Mouse (Mus musculus) MEL (cell line): Measurements from ENCODE around the gene Traf3. TPM values are rescaled to one million over a fixed set of nuclear protein-coding genes. Genes with fewer than 3 reads are reported as not detected.
A peak's percentile ranks its signal among the peaks of the same experiment; 100 is the strongest.

Source experiments
- DNase-seq: peaks from one replicate; pipeline ENCODE4 v3.0.0; 2011; ENCODE audit warnings: low read depth, low spot score
- H3K27ac ChIP-seq: 2 replicates; pipeline ENCODE4 v1.5.1; 2012; ENCODE audit warnings: low read depth, mild to moderate bottlenecking, control low read depth, low read length, moderate library complexity; ENCODE audit not compliant: control insufficient read depth
- H3K27me3 ChIP-seq, 2 experiments: fragments of 150-350 bp in 1 of 2; sonication (generic) in 1 of 2; 2 replicates each; pipeline ENCODE4 v1.6.1; 2012; ENCODE audit warnings: low read length in 2 of 2, mild to moderate bottlenecking in 2 of 2, improper control_type of control experiment in 1 of 2, moderate library complexity in 1 of 2; ENCODE audit not compliant: insufficient read depth in 2 of 2, control insufficient read depth in 1 of 2
- H3K36me3 ChIP-seq, 2 experiments: 2 replicates each; pipeline ENCODE4 v1.6.1; 2012 to 2014; ENCODE audit warnings: low read length in 2 of 2, improper control_type of control experiment in 1 of 2, inconsistent platforms in 1 of 2, mild to moderate bottlenecking in 1 of 2; ENCODE audit not compliant: insufficient read depth in 2 of 2, control insufficient read depth in 1 of 2
- H3K4me1 ChIP-seq, 2 experiments: fragments of 150-350 bp in 1 of 2; sonication (generic) in 1 of 2; 2 replicates each; pipeline ENCODE4 v1.6.1; 2012; ENCODE audit warnings: low read length in 2 of 2, improper control_type of control experiment in 1 of 2, mild to moderate bottlenecking in 1 of 2; ENCODE audit not compliant: insufficient read depth in 2 of 2, control insufficient read depth in 1 of 2
- H3K4me3 ChIP-seq, 2 experiments: fragments of 150-350 bp in 1 of 2; sonication (generic) in 1 of 2; 2 replicates each; pipeline ENCODE4 v1.5.1; 2012; ENCODE audit warnings: low read depth in 2 of 2, low read length in 2 of 2, mild to moderate bottlenecking in 2 of 2, moderate library complexity in 2 of 2, control low read depth in 1 of 2, improper control_type of control experiment in 1 of 2; ENCODE audit not compliant: control insufficient read depth in 1 of 2, insufficient read depth in 1 of 2
- H3K79me2 ChIP-seq: 2 replicates; pipeline ENCODE4 v1.6.1; 2012; ENCODE audit warnings: mild to moderate bottlenecking, low read length, moderate library complexity; ENCODE audit not compliant: control insufficient read depth, poor library complexity, insufficient read depth
- H3K9ac ChIP-seq: 2 replicates; pipeline ENCODE4 v1.6.1; 2012; ENCODE audit warnings: low read depth, mild to moderate bottlenecking, control low read depth, low read length, moderate library complexity; ENCODE audit not compliant: control insufficient read depth, poor library complexity, severe bottlenecking
- H3K9me3 ChIP-seq: fragments of 150-350 bp; sonication (generic); replicated peaks from 2 replicates; pipeline ENCODE4 v1.6.1; 2012; ENCODE audit warnings: mild to moderate bottlenecking, low read length, improper control_type of control experiment, moderate library complexity; ENCODE audit not compliant: insufficient read depth
- CHD1 ChIP-seq: IDR thresholded peaks from 2 replicates; pipeline ENCODE4 v1.6.1; 2012; ENCODE audit warnings: low read depth, mild to moderate bottlenecking, inconsistent platforms, low read length, improper control_type of control experiment
- CTCF ChIP-seq, 3 experiments: IDR thresholded peaks in 2 of 3; conservative IDR thresholded peaks in 1 of 3; 2 replicates each; pipeline ENCODE4 v1.5.1; 2011 to 2012; ENCODE audit warnings: low read length in 3 of 3, low read depth in 2 of 3, mild to moderate bottlenecking in 2 of 3, improper control_type of control experiment in 1 of 3, inconsistent platforms in 1 of 3, mixed read lengths in 1 of 3, moderate library complexity in 1 of 3; ENCODE audit not compliant: control insufficient read depth in 1 of 3, insufficient read depth in 1 of 3, poor library complexity in 1 of 3, severe bottlenecking in 1 of 3
- E2F4 ChIP-seq: IDR thresholded peaks from 2 replicates; pipeline ENCODE4 v1.6.1; 2011; ENCODE audit warnings: low read depth, low read length, improper control_type of control experiment, borderline replicate concordance
- GATA1 ChIP-seq: IDR thresholded peaks from 2 replicates; pipeline ENCODE4 v1.6.1; 2011; ENCODE audit warnings: low read depth, low read length, improper control_type of control experiment
- JUND ChIP-seq: IDR thresholded peaks from 2 replicates; pipeline ENCODE4 v1.6.1; 2011; ENCODE audit warnings: low read depth, mild to moderate bottlenecking, improper control_type of control experiment, low read length
- MAFK ChIP-seq: IDR thresholded peaks from 2 replicates; pipeline ENCODE4 v1.6.1; 2011; ENCODE audit warnings: low read depth, mild to moderate bottlenecking, low read length, improper control_type of control experiment, borderline replicate concordance
- MYB ChIP-seq: IDR thresholded peaks from 2 replicates; pipeline ENCODE4 v1.6.1; 2011; ENCODE audit warnings: mild to moderate bottlenecking, low read depth, low read length, improper control_type of control experiment
- MYC ChIP-seq: IDR thresholded peaks from 2 replicates; pipeline ENCODE4 v1.6.1; 2011; ENCODE audit warnings: low read depth, mild to moderate bottlenecking, low read length, improper control_type of control experiment, moderate library complexity
- NELFE ChIP-seq: IDR thresholded peaks from 2 replicates; pipeline ENCODE4 v1.6.1; 2011; ENCODE audit warnings: low read depth, low read length, improper control_type of control experiment
- POLR2A ChIP-seq, 2 experiments: IDR thresholded peaks; 2 replicates each; pipeline ENCODE4 v1.6.1; 2011 to 2012; ENCODE audit warnings: low read length in 2 of 2, mild to moderate bottlenecking in 2 of 2, control low read depth in 1 of 2, improper control_type of control experiment in 1 of 2, low read depth in 1 of 2, moderate library complexity in 1 of 2; ENCODE audit not compliant: control insufficient read depth in 1 of 2, insufficient read depth in 1 of 2, poor library complexity in 1 of 2
- POLR2AphosphoS2 ChIP-seq: IDR thresholded peaks from 2 replicates; pipeline ENCODE4 v1.6.1; 2011; ENCODE audit warnings: low read length, improper control_type of control experiment
- POLR2AphosphoS5 ChIP-seq: IDR thresholded peaks from 2 replicates; pipeline ENCODE4 v1.6.1; 2012; ENCODE audit warnings: low read depth, borderline replicate concordance, mild to moderate bottlenecking, inconsistent platforms, low read length, moderate library complexity, mixed read lengths
- UBTF ChIP-seq: IDR thresholded peaks from 2 replicates; pipeline ENCODE4 v1.6.1; 2012; ENCODE audit warnings: low read depth, mild to moderate bottlenecking, inconsistent platforms, low read length, improper control_type of control experiment, moderate library complexity, borderline replicate concordance; ENCODE audit not compliant: insufficient read depth
- USF2 ChIP-seq, 2 experiments: IDR thresholded peaks; 2 replicates each; pipeline ENCODE4 v1.6.1; 2011 to 2012; ENCODE audit warnings: improper control_type of control experiment in 2 of 2, low read length in 2 of 2, borderline replicate concordance in 1 of 2, inconsistent platforms in 1 of 2, low read depth in 1 of 2, mild to moderate bottlenecking in 1 of 2; ENCODE audit not compliant: insufficient read depth in 1 of 2
- polyA plus RNA-seq, 2 experiments: library from polyadenylated mRNA; stranded (reverse) in 1 of 2; unstranded in 1 of 2; fragments of >175 nt in 1 of 2; fragments of >200 nt in 1 of 2; gene quantifications; 2 replicates each; pipeline versions ENCODE4 v1.2.1 to v1.2.4; 2012; ENCODE audit warnings: low replicate concordance in 2 of 2, low read depth in 1 of 2; ENCODE audit not compliant: insufficient read length in 2 of 2, insufficient read depth in 1 of 2, missing spikeins in 1 of 2
- total RNA-seq: library from RNA; depleted of rRNA; stranded (reverse); fragments of 300-350 nt; gene quantifications from 2 replicates; pipeline ENCODE4 v1.2.3, GENCODE M21; 2012

Traf3 gene
- total and polyA plus RNA-seq, 3 experiments, result 21.1 to 40.7 TPM; not detected in 1

DNA sequence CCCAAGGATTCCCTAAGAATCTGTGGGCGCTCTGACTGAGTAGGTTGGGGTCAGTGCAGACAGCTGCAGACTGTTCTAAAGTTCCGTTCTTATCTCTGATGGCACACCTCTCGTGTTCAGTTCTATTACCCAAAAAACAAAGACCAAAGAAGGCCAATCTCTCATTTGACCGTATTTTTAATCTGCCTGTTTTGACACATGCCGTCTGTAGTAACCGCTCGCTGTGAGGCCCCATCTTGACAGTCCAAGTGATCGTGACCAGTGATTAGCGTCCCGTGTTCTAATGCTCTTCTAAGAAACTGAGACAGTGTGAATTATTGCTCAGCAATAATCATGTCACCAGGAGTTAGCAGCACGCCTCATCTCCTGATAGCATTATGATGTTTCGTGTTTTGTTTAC, 100.4 kb downstream of the Traf3 start:
- DNase-seq, result no peak
- no peak overlapping the region for H3K4me3 ChIP-seq
- no peak for TF ChIP-seq POLR2A (IDR thresholded peaks at IDR 0.05; ENCODE audit: control insufficient read depth in 1 of 2, insufficient read depth in 1 of 2, low read depth in 1 of 2, low read length in 2 of 2, poor library complexity in 1 of 2)
- TF ChIP-seq USF2 (IDR thresholded peaks at IDR 0.05; ENCODE audit: borderline replicate concordance in 1 of 2, insufficient read depth in 1 of 2, low read depth in 1 of 2, low read length in 2 of 2), result no peak
- no peak for TF ChIP-seq JUND
- no peak for TF ChIP-seq CTCF (IDR thresholded peaks at IDR 0.05 in 2 of 3, conservative IDR thresholded peaks at IDR 0.05 in 1 of 3; ENCODE audit: control insufficient read depth in 1 of 3, insufficient read depth in 1 of 3, low read depth in 2 of 3, low read length in 3 of 3, poor library complexity in 1 of 3, severe bottlenecking in 1 of 3)
- no peak for TF ChIP-seq POLR2AphosphoS5
- TF ChIP-seq MAFK, result no peak
- no peak for TF ChIP-seq CHD1
- no peak for TF ChIP-seq GATA1
- no peak for TF ChIP-seq MYB
- no peak for TF ChIP-seq E2F4
- no peak for TF ChIP-seq MYC
- no peak for TF ChIP-seq POLR2AphosphoS2
- H3K9ac ChIP-seq, result no peak overlapping the region
- H3K9me3 ChIP-seq, result no peaks in the 10 kb centered on the region
- no peak overlapping the region for H3K27ac ChIP-seq
- no peaks in the 10 kb centered on the region for H3K27me3 ChIP-seq
- H3K4me1 ChIP-seq, result peaks cover 0 to 9% of the 10 kb centered on the region in 2 experiments; a peak in 2 of 4 replicates
- peaks cover 0 to 5% of the 10 kb centered on the region in 2 experiments; a peak in 3 of 4 replicates for H3K36me3 ChIP-seq
- no peaks in the 10 kb centered on the region for H3K79me2 ChIP-seq

DNA sequence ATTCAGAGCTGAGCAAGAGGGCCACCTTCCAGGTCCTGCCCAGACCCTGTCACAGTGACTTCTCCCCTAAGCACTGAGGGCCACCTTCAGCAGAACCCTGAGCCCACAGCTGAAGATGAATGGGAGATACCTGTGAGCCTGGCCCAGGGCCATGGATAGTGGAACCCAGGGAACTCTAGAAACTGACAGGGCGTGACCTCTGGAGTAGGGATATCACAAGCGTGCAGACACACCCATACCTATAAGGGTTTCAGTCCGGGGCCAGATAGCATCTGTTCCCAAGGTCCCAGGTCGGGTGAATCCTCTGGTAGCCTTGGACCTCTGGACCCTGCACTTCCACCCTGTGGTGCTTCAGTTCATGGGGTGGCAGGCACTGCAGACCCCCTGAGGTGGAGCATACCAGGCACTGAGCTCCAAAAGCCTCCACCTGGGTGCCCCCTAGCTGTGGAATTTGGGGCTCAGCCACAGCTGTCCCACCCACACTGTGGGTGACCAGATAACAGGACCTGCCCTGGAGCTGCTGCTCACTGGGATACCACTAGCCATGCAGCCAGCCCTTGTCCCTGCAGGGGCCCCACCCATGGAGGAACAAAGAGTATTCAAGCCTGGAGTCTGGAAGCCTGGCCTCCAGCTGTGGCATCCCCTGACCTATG, 101.6 kb downstream of the Traf3 start:
- no peak overlapping the region for H3K27ac ChIP-seq
- no peak overlapping the region for H3K4me3 ChIP-seq
- H3K27me3 ChIP-seq, result no peaks in the 10 kb centered on the region
- peaks cover 0 to 9% of the 10 kb centered on the region in 2 experiments; a peak in 2 of 4 replicates for H3K4me1 ChIP-seq
- H3K9me3 ChIP-seq, result no peaks in the 10 kb centered on the region
- DNase-seq, result peak; percentile 13
- H3K9ac ChIP-seq, result no peak overlapping the region
- TF ChIP-seq MAFK (no peak), CTCF (IDR thresholded peaks at IDR 0.05 in 2 of 3, conservative IDR thresholded peaks at IDR 0.05 in 1 of 3; ENCODE audit: control insufficient read depth in 1 of 3, insufficient read depth in 1 of 3, low read depth in 2 of 3, low read length in 3 of 3, poor library complexity in 1 of 3, severe bottlenecking in 1 of 3) (peak in 2 of 3 experiments; percentile 1 to 7; a peak in 1 of 6 replicates), UBTF (no peak), NELFE (no peak)
- TF ChIP-seq, all 39 proteins: peak for 1
- H3K79me2 ChIP-seq, result no peaks in the 10 kb centered on the region
- H3K36me3 ChIP-seq, result peaks cover 0 to 5% of the 10 kb centered on the region in 2 experiments; a peak in 3 of 4 replicates
